8 mouse cellular contexts compared by ENCODE assay signal in genomic region chr5:140607836-140608633, GRCm38 (mm10). TPM values are rescaled to one million over a fixed set of nuclear protein-coding genes. Genes with fewer than 3 reads are reported as not detected.
DNase-seq lines count a peak whose midpoint lies in the region; ATAC-seq and TF ChIP-seq lines count a peak whose summit lies in the region.

No protein-coding gene starts in this region.

- no peaks in the 10 kb centered on the region for H3K9me3 ChIP-seq in hindbrain, embryonic 12.5 days (replicated peaks)

- no peak for DNase-seq in left cerebral cortex, adult 2 months (ENCODE audit: extremely low spot score in 1 of 2, low spot score in 2 of 2)
- no peak for DNase-seq in left cerebral cortex, postnatal 14 days (ENCODE audit: low spot score in 2 of 2)
- peak; percentile 50 for DNase-seq in lung, postnatal 36 days
- DNase-seq in natural killer cell, adult 2 months (ENCODE audit: low spot score in 2 of 2) = no peak
- no peak for DNase-seq in left cerebral cortex, adult 11 months (ENCODE audit: low spot score)
- no peak for DNase-seq in adrenal gland, postnatal 25 days

- no peak for TF ChIP-seq POLR2A in bone marrow, adult 2 months (IDR thresholded peaks at IDR 0.05; ENCODE audit: borderline replicate concordance, control insufficient read depth, low read depth, low read length)

- peaks cover 6% of the 10 kb centered on the region; the same call in 1 of the 2 replicates for H3K36me3 ChIP-seq in hindbrain, embryonic 12.5 days

- peak overlapping the region; percentile 80 for H3K27ac ChIP-seq in left cerebral cortex, adult 2 months
- peak overlapping the region; percentile 87 for H3K27ac ChIP-seq in bone marrow, adult 2 months (ENCODE audit: control insufficient read depth, insufficient read depth, low read depth, low read length, poor library complexity)
- peak overlapping the region; percentile 96 for H3K27ac ChIP-seq in hindbrain, embryonic 12.5 days

- peak overlapping the region; percentile 85 for H3K9ac ChIP-seq in hindbrain, embryonic 12.5 days

- WGBS in bone marrow, adult 2 months = under 1% methylated on average over 16 of the region's 17 CpGs
- 1% methylated on average over 17 of the region's 17 CpGs for WGBS in hindbrain, embryonic 12.5 days

- peak overlapping the region; percentile 74 for H3K4me2 ChIP-seq in hindbrain, embryonic 12.5 days (replicated peaks)

- H3K4me3 ChIP-seq in left cerebral cortex, adult 2 months = peak overlapping the region; percentile 45
- H3K4me3 ChIP-seq in bone marrow, adult 2 months (replicated peaks; ENCODE audit: control insufficient read depth, low read depth, low read length) = peak overlapping the region; percentile 90
- H3K4me3 ChIP-seq in hindbrain, embryonic 12.5 days = peak overlapping the region; percentile 64

- no peak for ATAC-seq in hindbrain, embryonic 12.5 days (ENCODE audit: low FRiP score)

- intact Hi-C loops in left cerebral cortex, adult 2 months (cut with DNase I) = loop anchor here (2.0 kb wide), 1 partner anchor 39 kb away; no protein-coding TSS in a partner anchor
- intact Hi-C loops in left cerebral cortex, postnatal 14 days (cut with DNase I) = loop anchor here (5.0 kb wide), 1 partner anchor 41 kb away; the partner anchor contains the start of gene Grifin

- H3K4me1 ChIP-seq in bone marrow, adult 2 months (ENCODE audit: control insufficient read depth, insufficient read depth, low read length) = peaks cover 4% of the 10 kb centered on the region; the same call in 1 of the 2 replicates
- H3K4me1 ChIP-seq in hindbrain, embryonic 12.5 days = peaks cover 79% of the 10 kb centered on the region

- H3K27me3 ChIP-seq in hindbrain, embryonic 12.5 days = peaks cover 37% of the 10 kb centered on the region

- no peak for TF ChIP-seq CTCF in left cerebral cortex, adult 2 months (IDR thresholded peaks at IDR 0.05)
- no peak for TF ChIP-seq CTCF in bone marrow, adult 2 months (IDR thresholded peaks at IDR 0.05; ENCODE audit: control insufficient read depth, insufficient read depth, low read length)

RNA-seq across cellular contexts. Expression of gene Lfng, which starts 0.9 kb away (rescaled TPM):
- 10 to 100 TPM; 25.9 to 26.2 TPM for total RNA-seq in left cerebral cortex, adult 2 months (2021)
- total RNA-seq in left cerebral cortex, postnatal 14 days (2021) = 10 to 100 TPM; 18.8 to 28.4 TPM
- 25.9 and 26.5 TPM in 2 replicates for polyA plus RNA-seq in bone marrow, adult 2 months (2011; ENCODE audit: insufficient read depth, insufficient read length, low replicate concordance, missing spikeins)
- 23.8 and 27.6 TPM in 2 replicates for polyA plus RNA-seq in hindbrain, embryonic 12.5 days (2016; fragmentation: Nextera tagmentation; extraction: Ambion mirVana)
- total RNA-seq in adrenal gland, postnatal 25 days (2021) = 9.6 and 16.8 TPM in 2 replicates

RNA-seq across cellular contexts. Expression of gene Ttyh3, which starts 40.8 kb away (rescaled TPM):
- total RNA-seq in left cerebral cortex, adult 2 months (2021) = 100 to 1,000 TPM; 244 to 247 TPM
- total RNA-seq in left cerebral cortex, postnatal 14 days (2021) = 100 to 1,000 TPM; 342 to 349 TPM
- polyA plus RNA-seq in bone marrow, adult 2 months (2011; ENCODE audit: insufficient read depth, insufficient read length, low replicate concordance, missing spikeins) = 20.1 and 34.8 TPM in 2 replicates
- polyA plus RNA-seq in hindbrain, embryonic 12.5 days (2016; fragmentation: Nextera tagmentation; extraction: Ambion mirVana) = 83.7 and 98.3 TPM in 2 replicates
- total RNA-seq in adrenal gland, postnatal 25 days (2021) = 121 and 195 TPM in 2 replicates

RNA-seq across cellular contexts. Expression of gene Grifin, which starts 43.2 kb away (rescaled TPM):
- total RNA-seq in left cerebral cortex, adult 2 months (2021) = not detected
- total RNA-seq in left cerebral cortex, postnatal 14 days (2021) = not detected
- polyA plus RNA-seq in bone marrow, adult 2 months (2011; ENCODE audit: insufficient read depth, insufficient read length, low replicate concordance, missing spikeins) = not detected in 2 replicates
- polyA plus RNA-seq in hindbrain, embryonic 12.5 days (2016; fragmentation: Nextera tagmentation; extraction: Ambion mirVana) = not detected in 2 replicates
- not detected in 2 replicates for total RNA-seq in adrenal gland, postnatal 25 days (2021)
